Mouse (Mus musculus) testis, adult 2 months (tissue): ENCODE data around the gene Arhgap44.

Experiments
- CTCF ChIP-seq: fragments of 200-500 bp; IDR thresholded peaks from 2 replicates; pipeline ENCODE4 v1.5.1; 2012; ENCODE audit warnings: low read depth, mild to moderate bottlenecking, inconsistent platforms, low read length, moderate library complexity; ENCODE audit not compliant: control insufficient read depth, insufficient read depth, insufficient replicate concordance
- POLR2A ChIP-seq: fragments of 200-500 bp; IDR thresholded peaks from 2 replicates; pipeline ENCODE4 v1.6.1; 2012; ENCODE audit warnings: low read depth, mild to moderate bottlenecking, inconsistent platforms, low read length, moderate library complexity; ENCODE audit not compliant: control insufficient read depth

DNA sequence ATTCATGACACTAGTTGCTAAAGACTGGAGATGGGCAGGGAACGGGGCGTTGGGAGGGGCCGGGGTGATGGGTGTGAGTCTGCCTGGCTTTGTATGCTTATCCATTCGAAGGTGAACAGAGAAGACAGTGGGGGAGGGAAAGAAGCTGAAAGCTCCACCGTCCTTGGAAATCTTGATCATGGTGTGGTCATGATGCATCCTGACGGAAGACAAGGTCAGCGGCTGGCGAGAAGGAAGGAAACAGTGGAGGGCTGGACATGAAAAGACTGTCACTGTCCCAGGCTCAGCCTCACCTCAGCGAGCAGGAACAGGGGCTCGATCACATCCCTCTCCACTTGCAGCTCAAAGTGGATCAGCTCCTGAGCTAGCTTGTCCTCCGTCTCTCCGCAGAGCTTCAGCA, 103.2 kb downstream of the Arhgap44 start:
- no peak for TF ChIP-seq CTCF
- no peak for TF ChIP-seq POLR2A
